Mouse (Mus musculus): ENCODE results near the gene Gm4787.

- TF ChIP-seq USF1 (IDR thresholded peaks at IDR 0.05; ENCODE audit: low read depth) (no peak), POLR2A (IDR thresholded peaks at IDR 0.05; ENCODE audit: insufficient read length, low read depth) (no peak), CEBPB (IDR thresholded peaks at IDR 0.05; ENCODE audit: insufficient read depth, poor library complexity, severe bottlenecking) (no peak), MYOD1 (IDR thresholded peaks at IDR 0.05; ENCODE audit: control insufficient read depth in 1 of 3, insufficient read length in 2 of 3, low read depth in 2 of 3) (no peak), MAX (IDR thresholded peaks at IDR 0.05; ENCODE audit: low read depth) (no peak), MYOG (IDR thresholded peaks at IDR 0.05; ENCODE audit: control insufficient read depth in 1 of 3, insufficient read depth in 1 of 3, insufficient read length in 2 of 3, low read depth in 2 of 3) (no peak), E2F4 (IDR thresholded peaks at IDR 0.05; ENCODE audit: insufficient read depth) (no peak)
Measured at GRCm38 (mm10) chr12:81402187-81402586, 22.9 kb upstream of the Gm4787 start.

All from myocyte (in vitro differentiated cells).